Mouse (Mus musculus) thymus, adult 2 months (tissue): ENCODE measurements around the gene Ropn1l.

Experiments
- CTCF ChIP-seq: fragments of 200-500 bp; IDR thresholded peaks from 2 replicates; pipeline ENCODE4 v1.5.1; 2012; ENCODE audit warnings: mild to moderate bottlenecking, control low read depth, low read length, moderate library complexity, borderline replicate concordance; ENCODE audit not compliant: control insufficient read depth, poor library complexity, insufficient read depth; ENCODE audit errors: extremely low read depth
- POLR2A ChIP-seq: fragments of 200-500 bp; IDR thresholded peaks from 2 replicates; pipeline ENCODE4 v1.6.1; 2012; ENCODE audit warnings: mild to moderate bottlenecking, low read length, control low read depth, moderate library complexity; ENCODE audit not compliant: control insufficient read depth, poor library complexity, insufficient read depth; ENCODE audit errors: extremely low read depth

DNA sequence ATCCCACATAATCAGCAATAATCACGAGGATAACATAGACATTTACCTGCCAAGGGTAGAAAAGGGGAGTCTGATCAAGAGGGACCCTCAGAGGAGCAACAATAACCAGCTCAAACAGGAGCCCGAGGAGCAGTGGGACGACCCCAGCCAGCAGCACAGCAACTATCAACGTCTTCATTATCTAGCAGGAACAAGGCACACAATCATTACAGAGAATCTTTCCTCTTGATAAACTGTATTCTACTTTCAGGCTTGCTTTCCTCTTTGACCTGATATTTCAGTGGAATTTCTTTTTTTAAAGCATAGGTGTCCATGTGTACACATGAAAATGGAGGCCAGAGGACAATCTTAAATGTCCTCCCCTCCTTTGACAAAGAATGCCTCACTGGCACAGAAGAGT is 16.0 kb upstream of the Ropn1l start:
- TF ChIP-seq CTCF (no peak), POLR2A (no peak)
